Mouse (Mus musculus) cortical plate, adult 2 months (tissue): ENCODE measurements around the gene Sphkap.

Experiments used
- CTCF ChIP-seq: fragments of 200-500 bp; IDR thresholded peaks from 2 replicates; pipeline ENCODE4 v1.5.1; 2011; ENCODE audit warnings: mild to moderate bottlenecking, control low read depth, low read length; ENCODE audit not compliant: insufficient read depth; ENCODE audit errors: extremely low read depth
- POLR2A ChIP-seq: fragments of 200-500 bp; IDR thresholded peaks from 2 replicates; pipeline ENCODE4 v1.6.1; 2011; ENCODE audit warnings: mild to moderate bottlenecking, low read length, control low read depth; ENCODE audit not compliant: insufficient read depth; ENCODE audit errors: extremely low read depth

- peak; percentile 37 for TF ChIP-seq CTCF
- TF ChIP-seq POLR2A = no peak
These were observed 984 bp downstream of the Sphkap start for GRCm38 (mm10) chr1:83406882-83407549.
